Mouse (Mus musculus) ovary, postnatal 36 days (tissue): Measurements from ENCODE around the gene Pygo1.
A peak's percentile ranks its signal among the peaks of the same experiment; 100 is the strongest.

Experiments used
- DNase-seq: peaks from one replicate; pipeline ENCODE4 v3.0.0; 2022; ENCODE audit warnings: low spot score, mixed read lengths

Gene Pygo1

DNA sequence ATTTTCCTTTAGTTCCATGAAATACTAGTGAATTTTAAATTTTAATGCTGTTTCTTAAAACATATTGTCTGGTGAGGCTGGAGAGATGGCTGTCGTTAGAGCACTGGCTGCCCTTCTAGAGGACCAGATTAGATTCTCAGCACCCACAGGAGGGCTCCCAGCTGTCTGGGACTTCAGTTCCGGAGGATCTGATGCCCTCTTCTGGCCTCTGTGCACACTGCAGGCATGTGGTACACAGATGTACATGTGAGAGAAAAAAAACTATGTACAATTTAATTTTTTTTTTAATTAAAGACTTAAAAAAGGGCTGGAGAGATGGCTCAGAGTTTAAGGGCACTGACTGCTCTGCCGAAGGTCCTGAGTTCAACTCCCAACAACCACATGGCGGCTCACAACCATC lies 9.9 kb downstream of the Pygo1 start:
- DNase-seq, result no peak

DNA sequence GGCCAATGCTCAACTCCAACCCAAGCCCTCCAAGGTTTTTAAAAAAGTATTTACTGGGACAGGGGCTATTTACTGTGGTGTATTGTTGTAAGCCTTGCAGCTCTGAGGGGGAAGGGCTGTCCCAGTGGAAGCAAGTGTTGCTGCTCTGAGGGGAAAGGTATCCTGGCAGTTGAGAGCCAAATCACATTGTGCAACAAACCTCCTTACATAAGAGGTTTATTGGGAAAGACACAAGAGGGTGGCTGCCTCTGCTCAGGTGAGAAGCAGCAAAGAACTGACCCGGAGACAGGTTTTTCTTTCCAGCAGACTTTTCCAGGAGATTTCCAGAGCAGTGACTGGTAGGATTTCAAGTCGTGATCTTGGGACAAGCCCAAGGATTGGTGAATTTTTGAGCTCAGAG lies 10.9 kb downstream of the Pygo1 start:
- DNase-seq, result no peak

GRCm38 (mm10) chr9:72943424-72943823 lies 18.0 kb downstream of the Pygo1 start:
- no peak for DNase-seq

- DNase-seq, result no peak
Measured at GRCm38 (mm10) chr9:72944286-72944685, 18.8 kb downstream of the Pygo1 start.

- DNase-seq, result no peak
Measured at GRCm38 (mm10) chr9:72947010-72947409, 21.6 kb downstream of the Pygo1 start.

DNA sequence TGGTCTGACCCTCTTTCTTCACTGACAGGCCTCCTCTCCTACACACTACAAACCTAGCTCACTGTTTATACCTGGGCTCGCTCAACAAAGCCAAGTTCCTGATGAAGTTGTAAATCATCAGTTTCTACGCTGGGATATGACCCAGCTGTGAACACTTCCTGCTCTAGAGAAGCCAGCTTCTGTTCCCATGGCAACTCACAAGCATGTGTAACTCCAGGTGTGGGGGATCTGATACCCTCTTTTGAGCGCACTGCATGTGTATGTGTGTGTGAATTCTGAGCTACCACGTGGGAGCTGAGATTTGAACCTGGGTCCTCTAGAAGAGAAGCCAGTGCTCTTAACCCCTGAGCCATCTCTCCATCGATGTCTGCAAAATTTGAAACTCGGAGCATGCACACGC lies 24.1 kb downstream of the Pygo1 start:
- no peak for DNase-seq

GRCm38 (mm10) chr9:72954746-72955145 lies 29.3 kb downstream of the Pygo1 start:
- DNase-seq, result peak; percentile 15

GRCm38 (mm10) chr9:72955546-72955945 lies 30.1 kb downstream of the Pygo1 start:
- peak; percentile 22 for DNase-seq

DNA sequence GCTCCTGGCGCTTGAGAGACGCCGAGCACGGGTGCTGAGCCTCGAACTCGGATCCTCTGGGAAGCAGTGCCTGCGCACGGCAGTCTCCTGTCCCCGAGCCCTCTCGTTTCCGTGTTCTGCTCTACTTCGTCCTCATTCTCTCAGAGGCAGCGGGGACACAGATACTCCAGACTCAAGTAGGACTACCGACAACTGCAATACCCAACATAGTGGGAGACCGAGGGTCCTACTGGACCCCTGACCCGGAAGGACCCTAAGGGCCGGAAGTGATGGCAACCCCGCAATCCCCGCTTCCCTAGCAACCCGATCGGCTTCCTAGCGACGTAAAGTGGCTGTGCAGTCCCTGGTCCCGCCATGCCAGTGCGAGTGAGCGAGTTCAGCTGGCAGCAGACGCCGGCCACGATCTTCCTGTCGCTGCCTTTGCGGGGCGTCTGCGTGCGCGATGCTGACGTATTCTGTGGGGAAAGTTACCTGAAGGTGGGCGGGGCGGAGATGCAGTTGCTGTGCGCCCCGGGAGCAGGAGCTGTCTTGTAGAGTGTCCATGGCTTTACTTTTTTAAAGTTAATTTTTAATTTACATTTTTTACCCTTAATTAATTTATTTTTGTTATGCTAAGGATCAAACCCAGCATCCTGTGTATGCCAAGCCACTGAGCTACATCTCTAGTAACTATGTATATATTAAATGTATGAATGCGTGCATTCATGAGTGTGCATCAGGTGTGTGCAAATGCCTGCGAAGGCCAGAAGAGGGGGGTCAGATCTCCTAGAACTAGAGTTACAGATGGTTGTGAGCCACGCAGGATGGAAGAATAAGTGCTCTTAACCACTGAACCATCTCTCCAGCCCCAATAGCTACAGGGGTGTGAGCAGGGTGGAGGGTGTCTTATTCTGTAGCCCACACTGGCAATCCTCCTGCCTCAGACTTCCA lies 33.3 kb downstream of the Pygo1 start, which contains the start of the genes Dyx1c1 and Gm44503:
TSS of gene Dyx1c1 (plus strand) at position 265 of the 930 bp plus-strand sequence.
TSS of gene Gm44503 (plus strand) at position 332 of the 930 bp plus-strand sequence.
- DNase-seq, result peak; percentile 75

- no peak for DNase-seq
Measured at GRCm38 (mm10) chr9:72961346-72961745, 35.9 kb downstream of the Pygo1 start.

GRCm38 (mm10) chr9:72961959-72962358 lies 36.5 kb downstream of the Pygo1 start:
- no peak for DNase-seq

GRCm38 (mm10) chr9:72968349-72969061 lies 43.1 kb downstream of the Pygo1 start:
- peak; percentile 24 for DNase-seq

GRCm38 (mm10) chr9:72969874-72970273 lies 44.4 kb downstream of the Pygo1 start:
- DNase-seq, result no peak

DNA sequence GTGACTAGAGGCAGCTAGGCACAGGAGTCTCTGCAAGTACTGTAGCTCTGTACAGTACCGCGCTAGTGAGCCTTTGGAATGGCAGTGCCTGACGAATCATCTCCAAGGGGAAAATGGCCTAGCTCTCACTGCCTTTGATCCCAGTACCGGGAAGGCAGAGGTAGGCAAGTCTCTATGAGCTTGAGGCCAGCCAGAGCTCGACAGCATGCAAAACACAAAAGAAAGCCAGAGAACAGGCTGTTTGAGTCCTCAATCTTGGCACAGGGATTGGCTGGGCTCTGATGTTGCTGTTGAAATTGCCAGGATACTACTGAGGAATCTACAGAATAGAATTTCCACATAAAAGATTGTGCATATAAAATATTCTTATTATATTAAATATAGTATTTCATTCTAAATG lies 47.0 kb downstream of the Pygo1 start:
- DNase-seq, result no peak

DNA sequence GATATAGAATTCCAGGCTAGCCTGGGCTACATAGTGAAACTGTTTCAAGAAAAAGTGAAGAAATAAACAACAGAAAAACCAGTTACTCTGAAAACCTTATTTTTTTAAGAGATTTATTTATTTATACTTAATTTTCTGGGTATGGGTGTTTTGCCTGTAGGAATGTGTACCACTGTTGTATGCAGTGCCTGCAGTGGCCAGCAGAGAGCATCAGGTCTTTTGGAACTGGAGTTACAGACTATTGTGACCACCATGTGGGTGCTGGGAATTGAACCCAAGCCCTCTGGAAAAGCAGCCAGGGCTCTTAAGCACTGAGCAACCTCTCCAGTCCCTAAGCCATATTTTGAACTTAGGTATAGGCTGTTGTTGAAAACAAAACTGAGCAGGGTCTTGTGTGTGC lies 47.5 kb downstream of the Pygo1 start:
- DNase-seq, result no peak

GRCm38 (mm10) chr9:72974734-72975133 lies 49.3 kb downstream of the Pygo1 start:
- DNase-seq, result no peak

DNA sequence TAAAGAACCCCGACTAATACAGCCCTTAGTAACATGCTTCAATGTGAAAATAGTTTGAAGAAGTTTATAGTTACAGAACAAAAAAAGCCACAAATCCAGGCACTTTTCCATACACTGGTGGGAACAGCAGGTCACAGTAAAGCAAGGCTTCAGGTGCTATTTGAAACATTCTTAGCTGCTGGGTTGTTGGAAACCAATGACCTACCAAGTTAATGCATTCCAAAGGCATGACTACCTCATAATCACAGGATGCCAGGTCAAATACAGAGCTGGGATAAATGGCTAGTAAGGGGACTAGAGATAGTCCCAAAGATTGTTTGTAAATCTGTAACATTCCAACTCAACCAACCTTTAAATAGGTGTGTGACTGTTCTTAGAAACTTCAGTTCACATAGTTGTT lies 49.8 kb downstream of the Pygo1 start:
- DNase-seq, result no peak

DNA sequence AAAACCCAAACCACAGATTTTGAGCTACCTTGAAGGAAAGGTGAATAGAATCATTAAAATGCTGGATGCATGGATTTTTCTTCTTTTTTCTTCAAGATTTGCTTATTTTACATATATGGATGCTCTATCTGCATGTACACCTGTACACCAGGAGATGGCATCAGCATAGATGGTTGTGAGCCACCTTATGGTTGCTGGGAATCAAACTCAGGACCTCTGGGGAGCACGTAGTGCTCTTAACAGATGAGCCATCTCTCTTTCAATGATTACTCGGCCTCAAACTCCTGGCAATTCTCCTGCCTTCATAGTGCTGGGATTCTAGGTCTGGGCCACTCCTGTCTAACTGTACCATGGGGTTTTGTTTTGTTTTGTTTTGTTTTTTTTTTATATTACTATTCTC lies 57.6 kb downstream of the Pygo1 start:
- no peak for DNase-seq

DNA sequence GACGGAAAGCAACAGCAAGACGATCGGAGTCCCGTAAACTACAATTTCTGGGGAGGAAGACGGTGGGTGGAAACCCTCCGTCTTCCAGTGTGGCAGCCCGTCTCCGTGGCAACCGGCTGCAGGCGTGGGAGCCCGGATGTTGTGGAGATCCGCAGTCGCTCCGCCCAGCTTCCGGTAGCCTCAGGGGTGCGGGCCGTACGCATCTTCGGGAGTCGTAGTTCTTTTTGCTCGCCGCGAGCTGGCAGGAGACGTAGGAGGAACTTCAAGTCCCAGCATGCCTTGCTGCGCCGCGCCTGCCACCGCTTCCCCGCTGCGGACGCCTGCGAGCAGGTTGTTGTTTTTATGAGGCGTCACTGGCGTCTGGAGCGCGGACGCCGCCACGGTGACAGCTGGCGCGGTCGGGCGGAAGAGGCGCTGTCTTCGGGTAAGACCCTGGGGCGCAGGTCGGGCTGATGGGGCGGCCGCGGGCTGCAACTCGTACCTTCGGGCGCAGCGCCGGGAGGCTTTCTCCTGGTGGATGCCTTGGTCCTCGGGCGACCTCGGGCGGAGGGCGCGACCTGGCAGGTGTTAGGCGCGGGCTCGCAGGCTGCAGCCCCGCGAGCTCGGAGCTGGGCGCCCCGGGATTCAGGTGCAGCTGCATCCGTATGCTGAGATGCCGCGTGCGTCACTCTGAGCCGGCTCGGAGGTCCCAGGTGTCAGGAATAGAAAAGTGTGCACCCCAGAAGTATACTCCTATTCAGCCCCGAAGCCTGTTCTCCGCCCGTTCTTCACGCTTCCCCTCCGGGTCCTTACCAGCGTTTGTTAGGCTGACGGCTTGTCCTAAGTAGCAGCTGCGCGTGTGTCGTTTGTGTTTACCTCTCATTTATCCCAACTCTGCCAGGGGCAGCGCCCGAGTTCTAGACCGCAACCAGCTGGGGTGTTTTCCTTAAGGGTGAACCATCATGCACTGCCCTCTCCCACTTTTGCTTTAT lies 60.1 kb downstream of the Pygo1 start, which contains the start of the genes Ccpg1os and Ccpg1:
TSS of gene Ccpg1os (minus strand) at position 133 of the 971 bp plus-strand sequence.
TSS of gene Ccpg1 (plus strand) at position 180 of the 971 bp plus-strand sequence.
- peak; percentile 94 for DNase-seq

DNA sequence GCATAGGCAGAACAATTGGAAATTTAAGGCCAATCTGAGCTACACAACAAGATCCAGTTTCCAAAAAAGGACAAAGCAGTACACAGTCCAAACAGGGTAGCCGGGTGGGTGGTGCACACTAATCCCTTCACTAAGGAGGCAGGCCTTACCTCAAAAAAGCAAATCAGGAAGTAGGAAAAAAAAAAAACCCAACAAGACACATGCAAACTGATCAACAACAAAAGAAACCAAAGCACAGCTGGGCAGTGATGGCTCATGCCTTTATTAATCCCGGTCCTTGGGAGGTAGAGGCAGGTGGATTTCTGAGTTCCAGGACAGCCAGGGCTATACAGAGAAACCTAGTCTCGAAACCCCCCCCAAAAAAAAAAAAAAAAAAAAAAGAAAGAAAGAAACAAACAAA lies 62.3 kb downstream of the Pygo1 start:
- DNase-seq, result no peak

DNA sequence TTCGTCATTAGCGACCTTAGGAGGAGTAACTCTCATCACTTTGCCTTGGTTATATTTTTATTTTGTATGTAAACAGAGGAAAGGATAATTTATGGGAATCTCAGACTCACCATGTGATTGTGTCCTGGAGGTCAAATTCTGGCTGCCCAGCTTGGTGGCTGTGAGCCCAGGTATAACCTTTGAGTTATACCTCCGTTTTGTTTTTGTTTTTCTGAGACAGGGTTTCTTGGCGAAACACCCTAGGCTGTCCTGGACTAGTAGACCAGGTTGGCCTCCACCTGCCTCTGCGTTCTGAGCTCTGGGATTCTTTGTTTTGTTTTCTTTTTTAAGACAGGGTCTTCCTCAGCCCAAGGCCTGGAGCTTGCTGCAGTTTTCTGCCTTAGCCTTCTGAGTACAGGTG lies 63.3 kb downstream of the Pygo1 start:
- no peak for DNase-seq

DNA sequence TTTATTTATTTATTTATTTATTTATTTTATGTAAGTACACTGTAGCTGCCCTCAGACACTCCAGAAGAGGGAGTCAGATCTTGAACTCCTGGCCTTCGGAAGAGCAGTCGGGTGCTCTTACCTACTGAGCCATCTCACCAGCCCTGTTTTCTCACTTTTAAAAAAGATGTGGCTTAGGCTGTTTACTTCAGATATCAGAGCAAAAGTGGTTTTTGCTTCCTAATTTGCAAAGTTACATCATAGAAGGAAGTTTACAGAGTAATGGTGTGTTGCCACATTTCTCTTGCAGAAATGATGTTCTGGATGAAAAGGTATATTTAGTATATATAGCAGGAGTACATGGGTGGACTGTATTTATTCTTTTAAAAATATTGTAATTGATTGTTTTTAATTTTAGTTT lies 66.0 kb downstream of the Pygo1 start:
- no peak for DNase-seq
